Mouse (Mus musculus): ENCODE data around the gene Rbm33.

The Rbm33 gene

GRCm38 (mm10) chr5:28462741-28463590 lies 146.0 kb downstream of the Rbm33 start:
- DNase-seq (ENCODE audit: low spot score) = peak; percentile 49

DNA sequence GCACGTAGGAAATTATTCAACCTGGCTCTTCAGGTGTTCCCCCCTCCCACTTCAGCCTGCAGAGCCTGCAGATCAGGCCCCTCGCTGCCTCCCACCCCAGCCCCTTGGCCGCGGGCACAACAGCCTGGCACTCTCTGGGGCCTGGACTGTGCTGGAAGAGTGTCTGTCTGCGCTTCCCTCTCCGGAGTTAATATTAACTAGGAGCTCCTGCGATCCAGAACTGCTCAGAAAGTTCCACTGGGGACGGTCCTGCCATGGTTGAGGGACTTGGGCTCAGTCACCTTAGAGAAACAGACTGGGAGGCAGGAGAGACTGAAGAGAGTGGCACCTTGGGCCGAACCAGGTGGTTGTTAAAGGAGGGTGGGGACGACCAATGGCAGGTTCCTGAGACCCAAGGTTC lies 146.7 kb downstream of the Rbm33 start:
- no peak for DNase-seq (ENCODE audit: low spot score)

GRCm38 (mm10) chr5:28464361-28465098 lies 147.6 kb downstream of the Rbm33 start:
- peak; percentile 55 for DNase-seq (ENCODE audit: low spot score)

GRCm38 (mm10) chr5:28465099-28465406 lies 148.1 kb downstream of the Rbm33 start:
- DNase-seq (ENCODE audit: low spot score) = peak; percentile 58

- peak; percentile 24 for DNase-seq (ENCODE audit: low spot score)
These were observed 148.6 kb downstream of the Rbm33 start for GRCm38 (mm10) chr5:28465526-28465925.

DNA sequence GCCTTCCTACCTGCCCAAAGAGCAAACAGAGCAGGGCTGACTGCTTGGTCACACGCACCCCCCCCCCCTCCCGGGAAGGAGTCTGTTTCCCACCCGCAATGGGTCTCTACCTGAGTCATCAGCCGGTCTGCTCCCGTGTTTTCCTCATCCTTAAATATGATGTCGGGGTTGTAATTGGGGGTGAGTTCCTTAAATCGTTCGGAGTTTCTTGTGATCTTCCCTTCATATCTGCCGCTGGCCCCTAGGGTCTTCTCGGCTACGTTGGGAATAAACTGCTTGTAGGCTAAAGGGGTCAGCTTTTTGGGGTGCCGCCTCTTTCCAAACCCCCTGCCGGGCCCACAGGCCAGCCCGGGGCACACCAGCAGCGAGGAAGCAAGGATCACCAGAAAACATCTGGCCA lies 149.4 kb downstream of the Rbm33 start:
- no peak for DNase-seq (ENCODE audit: low spot score)

DNA sequence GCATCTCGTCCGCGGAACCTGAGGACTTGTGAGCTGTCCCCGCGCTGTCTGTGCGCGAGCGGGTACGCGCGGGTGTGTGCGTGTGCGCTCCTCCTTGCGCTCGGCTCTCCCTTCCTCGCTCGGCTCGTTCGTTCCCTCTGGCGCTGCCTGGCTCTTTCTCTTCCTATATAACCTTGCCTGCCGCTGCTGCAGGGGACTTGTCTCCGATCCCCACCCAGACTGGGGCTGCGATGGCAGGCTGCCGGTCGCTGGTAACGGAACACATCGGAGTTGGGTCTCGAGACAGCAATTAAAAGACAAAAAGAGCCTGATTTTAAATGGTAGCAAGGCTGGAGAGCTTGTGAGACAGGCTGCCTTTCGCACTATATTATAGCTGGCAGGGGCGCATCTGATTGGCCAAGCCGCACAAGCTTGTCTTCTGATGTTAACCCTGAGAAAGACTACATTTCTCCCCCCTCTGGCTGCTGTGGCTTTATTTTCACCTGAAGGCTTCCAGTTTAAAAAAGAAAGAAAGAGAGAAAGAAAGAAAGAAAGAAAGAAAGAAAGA lies 149.9 kb downstream of the Rbm33 start, which contains the start of gene Shh:
Gene Shh (minus strand): TSS at position 497 of the 547 bp plus-strand sequence.
- peak; percentile 30 for DNase-seq (ENCODE audit: low spot score)

Data from embryo, embryonic 10.5 days (tissue).